Mouse (Mus musculus): Measurements from ENCODE around the gene Bmp10. TPM values are rescaled to one million over a fixed set of nuclear protein-coding genes. Genes with fewer than 3 reads are reported as not detected.

Bmp10 gene
- 100 to 1,000 TPM in 1 of 2 experiments, 10 to 100 TPM in 1; 23.2 to 106 TPM for total RNA-seq (2021)

GRCm38 (mm10) chr6:87428487-87429044 lies at the start of gene Bmp10:
Gene Bmp10 (plus strand): TSS chr6:87428994.
- no peak for DNase-seq
- intact Hi-C loops (cut with DNase I) = no loop called here

DNA sequence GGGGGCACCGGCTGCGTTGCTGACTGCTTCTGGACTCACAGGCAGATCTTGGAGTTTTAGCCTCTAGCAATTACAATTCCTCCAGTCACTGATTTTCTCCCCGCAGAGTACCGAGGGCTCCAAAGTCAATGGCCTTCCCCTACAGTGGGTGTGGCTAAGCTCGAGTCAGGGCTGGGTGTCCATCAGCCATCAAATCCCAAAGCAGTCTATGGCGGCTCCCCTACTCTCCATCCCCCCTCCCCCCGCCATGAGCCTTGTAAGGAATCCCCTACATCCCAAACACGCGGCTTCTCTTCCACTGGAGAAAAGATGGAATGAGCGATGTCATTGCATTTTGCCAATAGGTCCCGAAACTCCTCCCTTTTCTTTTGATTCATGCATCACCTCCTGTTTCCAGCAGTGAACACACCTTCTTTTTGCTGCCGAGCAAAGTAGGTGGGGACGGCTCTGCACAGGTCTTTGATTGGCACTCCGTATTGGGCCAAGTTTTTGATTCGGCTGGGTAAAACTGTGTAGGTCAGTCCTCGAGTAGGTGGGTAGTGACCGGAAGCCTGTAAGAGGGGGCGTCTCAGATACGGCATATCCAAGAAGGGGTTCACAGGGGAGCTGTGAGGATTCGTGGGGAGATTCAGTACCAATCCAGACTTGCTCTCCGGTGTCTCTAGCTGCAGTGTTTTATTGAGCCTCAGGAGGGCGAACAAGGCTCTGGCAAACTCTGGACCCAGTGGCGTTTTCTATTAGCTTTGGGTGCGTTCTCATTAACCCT lies 44.7 kb upstream of the Bmp10 start:
- intact Hi-C loops (cut with DNase I) = no loop called here
- peak; percentile 29 to 47 for DNase-seq

DNA sequence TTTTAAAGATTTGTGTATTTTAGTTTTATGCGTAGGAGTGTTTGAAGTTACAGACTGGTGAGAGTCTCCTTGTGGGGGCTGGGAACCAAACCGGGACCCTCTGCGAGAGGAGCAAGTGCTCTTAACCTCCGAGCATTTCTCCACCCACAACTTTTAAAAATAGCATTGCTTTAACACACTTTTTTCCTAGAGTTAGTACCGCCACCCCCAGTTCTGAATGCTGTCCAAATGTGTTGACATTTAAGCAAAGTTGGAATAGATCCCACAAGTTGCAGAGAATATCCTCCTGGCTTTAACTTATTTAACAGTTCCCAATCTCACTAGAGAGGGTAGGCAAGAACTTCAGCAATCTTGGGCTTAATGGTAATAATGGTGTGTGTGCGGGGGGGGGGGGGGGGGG lies 44.0 kb upstream of the Bmp10 start:
- intact Hi-C loops (cut with DNase I) = no loop called here
- DNase-seq = no peak

GRCm38 (mm10) chr6:87386203-87386602 lies 42.6 kb upstream of the Bmp10 start:
- intact Hi-C loops (cut with DNase I) = loop anchor here (1.0 to 2.0 kb wide), 2 partner anchors 51 to 285 kb away; partner anchors contain the start of gene Antxr1
- DNase-seq = peak; percentile 77 to 85

- intact Hi-C loops (cut with DNase I) = loop anchor here (1.0 to 2.0 kb wide), 2 partner anchors 52 to 285 kb away; partner anchors contain the start of gene Antxr1
- DNase-seq = no peak
Measured at GRCm38 (mm10) chr6:87386681-87387080, 42.1 kb upstream of the Bmp10 start.

DNA sequence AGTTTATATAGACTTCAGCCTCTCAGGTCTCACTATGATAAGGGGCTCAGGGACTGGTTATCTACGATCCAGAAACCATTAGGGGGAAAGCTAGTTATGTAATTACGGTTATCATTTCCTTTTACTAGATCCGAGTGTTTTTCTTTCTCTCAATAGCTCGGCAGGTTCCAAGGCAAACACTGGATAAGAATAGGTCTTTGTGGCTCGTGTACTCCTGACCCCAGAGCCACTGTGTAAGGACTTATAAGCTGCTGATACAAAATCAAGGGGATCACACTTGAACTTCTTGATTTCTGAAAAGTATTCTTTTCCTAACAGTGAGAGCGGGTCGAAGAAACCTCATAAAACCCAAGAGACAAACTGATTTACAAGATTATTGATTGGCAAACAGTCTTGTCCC lies 39.9 kb upstream of the Bmp10 start, which contains the start of gene Gkn3:
TSS of gene Gkn3 (minus strand) at position 59 of the 400 bp plus-strand sequence.
- intact Hi-C loops (cut with DNase I) = no loop called here
- DNase-seq = no peak

DNA sequence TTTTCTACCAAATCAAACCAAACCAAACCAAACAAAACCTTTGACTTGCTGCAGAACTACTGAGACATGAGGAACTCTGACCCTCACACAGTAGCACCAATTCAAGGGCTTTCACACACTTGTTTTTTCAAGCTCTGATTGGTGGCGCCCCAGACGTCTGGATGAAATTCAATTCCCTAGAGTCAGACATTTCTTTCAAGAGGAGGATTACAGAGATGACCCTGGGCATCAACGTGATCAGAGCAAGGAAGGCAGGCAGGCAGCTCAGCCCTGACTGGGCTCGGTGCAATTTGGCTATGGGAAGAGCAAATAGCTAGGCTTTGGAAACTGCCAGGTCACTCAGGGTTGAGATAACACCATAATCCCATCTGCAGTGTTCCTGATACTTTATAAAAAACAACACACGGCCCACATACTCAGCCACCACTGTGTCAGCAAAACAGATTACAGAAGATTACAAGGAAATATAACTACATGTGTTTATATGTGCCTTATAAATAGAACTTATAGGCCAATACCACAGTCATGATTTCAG lies 39.3 kb upstream of the Bmp10 start:
- intact Hi-C loops (cut with DNase I) = no loop called here
- no peak for DNase-seq

- DNase-seq = no peak
- intact Hi-C loops (cut with DNase I) = no loop called here
Measured at GRCm38 (mm10) chr6:87393466-87394205, 35.2 kb upstream of the Bmp10 start.

- DNase-seq = no peak
- intact Hi-C loops (cut with DNase I) = loop anchor here (5.0 kb wide), 3 partner anchors 58 to 278 kb away; partner anchors contain the start of gene Aplf
Measured at GRCm38 (mm10) chr6:87394783-87395182, 34.0 kb upstream of the Bmp10 start.

DNA sequence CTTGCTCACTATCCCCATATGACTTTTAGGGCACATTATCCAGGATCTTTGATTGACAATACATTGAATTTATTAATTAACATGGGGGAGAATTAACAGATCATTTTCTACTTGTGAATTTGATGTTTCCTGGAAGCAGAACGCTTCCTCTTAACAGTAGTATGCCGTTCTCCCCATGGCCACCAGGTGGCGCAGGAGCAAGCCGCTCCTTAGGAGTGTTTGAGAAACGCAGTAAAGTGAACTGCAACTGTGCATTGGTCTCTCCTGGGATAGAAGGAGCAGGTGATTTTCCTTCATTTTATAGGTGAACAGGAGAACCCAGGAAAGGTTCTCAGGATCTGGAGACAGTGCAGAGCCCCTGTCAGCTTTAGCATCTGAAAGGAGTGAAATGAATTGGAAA lies 29.7 kb upstream of the Bmp10 start:
- intact Hi-C loops (cut with DNase I) = loop anchor here (5.0 kb wide), 3 partner anchors 53 to 273 kb away; partner anchors contain the start of gene Aplf

GRCm38 (mm10) chr6:87399886-87400566 lies 28.8 kb upstream of the Bmp10 start:
- intact Hi-C loops (cut with DNase I) = loop anchor here (5.0 kb wide), 3 partner anchors 52 to 272 kb away; partner anchors contain the start of gene Aplf
- no peak for DNase-seq

More for the DNA sequence above, 29.7 kb upstream of the Bmp10 start:
- peak; percentile 72 to 82 for DNase-seq

DNA sequence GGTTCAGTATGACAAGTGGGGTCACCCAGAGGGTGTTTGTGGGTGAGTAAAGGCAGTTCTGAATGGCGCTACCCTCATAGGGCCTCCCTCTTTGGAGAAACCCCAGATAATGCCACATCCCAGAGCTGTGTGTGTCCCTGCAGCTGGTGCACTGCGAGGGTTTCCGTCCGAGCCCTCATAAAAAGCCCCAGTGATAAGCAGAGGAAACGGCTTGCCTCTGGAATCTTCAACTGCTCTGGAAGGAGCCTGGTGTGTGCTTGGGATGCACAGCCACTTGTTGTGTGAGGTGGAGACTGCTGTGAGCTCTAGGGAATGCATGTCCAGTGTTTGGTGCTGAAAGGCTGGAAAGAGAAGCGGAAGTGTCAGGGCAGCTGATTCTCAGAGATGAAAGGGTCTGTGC lies 27.3 kb upstream of the Bmp10 start:
- DNase-seq = no peak
- intact Hi-C loops (cut with DNase I) = no loop called here

DNA sequence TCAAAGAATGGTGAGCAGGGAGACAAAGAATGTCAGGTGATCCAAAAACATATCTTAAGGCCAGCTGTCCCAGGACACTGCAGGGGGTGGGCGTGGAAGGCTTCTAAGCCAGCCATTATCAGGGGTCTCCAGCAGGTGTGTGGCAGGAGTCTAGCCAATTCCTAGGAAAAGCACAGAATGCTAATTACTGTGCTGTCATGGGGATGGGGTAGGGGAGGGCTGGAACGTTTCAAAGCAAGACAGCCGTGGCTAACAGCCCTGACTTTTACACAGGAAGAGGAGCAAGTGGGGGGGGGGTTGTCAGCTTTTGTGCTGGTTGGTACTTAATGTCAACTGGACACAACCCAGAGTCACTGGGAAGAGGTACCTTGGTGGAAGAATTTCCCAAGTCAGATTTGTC lies 16.8 kb upstream of the Bmp10 start:
- intact Hi-C loops (cut with DNase I) = no loop called here
- DNase-seq = no peak

DNA sequence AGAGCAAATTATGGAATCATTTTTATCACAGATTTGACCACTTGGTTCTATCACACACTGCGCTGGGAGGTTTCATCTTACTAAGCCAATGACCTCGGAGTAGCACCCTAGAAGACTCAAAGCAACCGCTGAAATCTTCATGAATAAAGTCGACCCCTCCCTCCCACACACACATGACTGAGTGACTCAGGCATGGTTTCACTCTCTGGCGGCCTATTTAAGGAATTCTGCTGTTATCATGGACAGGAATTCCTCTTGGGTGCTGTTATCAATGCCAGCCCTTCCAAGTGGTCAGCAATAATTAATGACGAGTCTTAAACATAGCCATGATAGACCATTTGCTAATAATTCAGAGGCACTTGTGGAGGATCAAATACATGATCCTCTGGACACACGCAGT lies 6.5 kb upstream of the Bmp10 start:
- DNase-seq = peak in 1 of 2 experiments; percentile 15
- intact Hi-C loops (cut with DNase I) = no loop called here

DNA sequence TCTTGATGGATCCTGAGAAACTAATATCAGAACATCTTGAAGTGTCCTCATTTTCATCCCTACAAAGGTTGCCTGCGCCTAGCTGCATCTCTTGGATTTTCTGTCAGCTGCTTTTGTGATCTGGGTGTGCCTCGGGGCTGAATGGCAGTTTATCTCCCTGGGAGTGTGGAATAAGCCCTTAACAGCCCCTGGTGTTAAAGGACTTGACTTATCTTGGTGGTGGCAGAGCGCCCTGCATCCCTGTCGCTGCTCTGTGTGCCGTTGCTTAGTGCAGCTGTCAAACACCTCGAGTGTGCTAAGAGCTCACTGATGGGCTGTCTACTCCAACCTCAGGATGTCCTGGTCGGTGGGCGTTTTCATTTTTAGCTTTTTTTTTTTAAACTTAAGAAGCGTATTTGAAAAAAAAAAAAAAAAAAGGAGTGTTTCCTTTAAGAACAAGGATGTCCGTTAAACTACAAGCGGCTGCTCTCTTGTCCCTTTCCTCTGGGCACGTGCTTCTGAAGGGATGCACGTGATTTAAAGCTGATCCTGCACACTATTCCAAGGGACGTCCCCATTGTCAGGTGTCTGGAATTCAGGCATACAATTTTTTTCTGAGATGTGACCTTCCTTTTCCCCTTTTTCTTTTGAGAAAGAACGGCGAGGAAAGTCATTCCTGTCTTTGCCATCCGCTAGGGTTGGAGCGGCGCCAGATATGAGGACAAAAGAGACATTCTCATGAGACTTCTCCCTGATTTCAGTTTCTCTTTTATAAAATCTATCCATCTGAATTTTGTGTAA lies 4.6 kb upstream of the Bmp10 start:
- intact Hi-C loops (cut with DNase I) = no loop called here
- DNase-seq = peak; percentile 51 to 52

DNA sequence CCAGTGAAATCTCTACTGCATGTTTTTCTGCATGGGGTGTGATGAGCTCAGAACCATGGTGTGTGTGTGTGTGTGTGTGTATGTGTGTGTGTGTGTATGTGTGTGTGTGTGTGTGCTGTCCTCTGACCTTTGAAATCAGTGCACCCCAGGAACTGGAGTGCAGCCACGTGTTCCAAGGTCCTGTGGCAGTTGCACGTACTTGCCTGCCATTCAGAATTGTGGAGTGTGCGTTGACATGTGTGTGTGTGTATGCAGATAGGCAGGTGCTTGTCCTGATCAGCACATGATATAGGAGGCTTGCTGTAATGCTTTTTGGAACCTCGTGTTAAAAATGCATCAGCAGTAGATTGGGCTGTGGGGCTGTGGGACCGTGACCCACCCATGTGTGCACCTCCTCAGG lies 1.8 kb upstream of the Bmp10 start:
- no peak for DNase-seq
- intact Hi-C loops (cut with DNase I) = no loop called here

GRCm38 (mm10) chr6:87427616-87428015 lies 1.2 kb upstream of the Bmp10 start:
- no peak for DNase-seq
- intact Hi-C loops (cut with DNase I) = no loop called here

DNA sequence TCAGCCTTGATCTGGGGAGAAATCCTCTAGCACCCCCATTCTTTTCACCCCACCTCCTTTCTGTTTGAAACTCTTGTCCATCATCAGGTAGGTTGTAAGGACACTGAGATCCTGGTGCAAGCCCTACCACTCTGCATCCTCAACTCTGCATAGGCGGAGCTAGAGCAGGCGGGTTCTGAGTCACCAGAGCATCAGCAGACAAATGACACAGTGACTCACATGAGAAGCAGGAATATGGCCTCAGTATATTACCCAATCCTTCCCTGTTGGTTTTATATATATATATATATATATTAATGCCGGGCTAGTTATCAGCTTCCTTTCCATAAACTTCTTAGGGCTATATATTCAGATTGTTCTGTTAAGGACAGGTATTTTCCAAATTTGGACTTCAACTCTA lies 7.0 kb downstream of the Bmp10 start:
- intact Hi-C loops (cut with DNase I) = no loop called here
- DNase-seq = no peak

- intact Hi-C loops (cut with DNase I) = no loop called here
Measured at GRCm38 (mm10) chr6:87436745-87437144, 8.0 kb downstream of the Bmp10 start.

GRCm38 (mm10) chr6:87443253-87443652 lies 14.5 kb downstream of the Bmp10 start:
- no peak for DNase-seq
- intact Hi-C loops (cut with DNase I) = no loop called here

More at GRCm38 (mm10) chr6:87436745-87437144, 8.0 kb downstream of the Bmp10 start:
- no peak for DNase-seq

Data from heart, postnatal 10 days (tissue).